Mouse (Mus musculus): Measurements from ENCODE around the gene Vcan. TPM values are rescaled to one million over a fixed set of nuclear protein-coding genes. Genes with fewer than 3 reads are reported as not detected.

The Vcan gene
- total RNA-seq, 4 experiments from 2014 or later, result 4.1 to 14.0 (median 7.9) TPM

GRCm38 (mm10) chr13:89726492-89726891 is 15.8 kb downstream of the Vcan start:
- no peak for DNase-seq (ENCODE audit: low spot score)

GRCm38 (mm10) chr13:89720497-89720896 is 21.8 kb downstream of the Vcan start:
- DNase-seq (ENCODE audit: low spot score), result no peak

DNA sequence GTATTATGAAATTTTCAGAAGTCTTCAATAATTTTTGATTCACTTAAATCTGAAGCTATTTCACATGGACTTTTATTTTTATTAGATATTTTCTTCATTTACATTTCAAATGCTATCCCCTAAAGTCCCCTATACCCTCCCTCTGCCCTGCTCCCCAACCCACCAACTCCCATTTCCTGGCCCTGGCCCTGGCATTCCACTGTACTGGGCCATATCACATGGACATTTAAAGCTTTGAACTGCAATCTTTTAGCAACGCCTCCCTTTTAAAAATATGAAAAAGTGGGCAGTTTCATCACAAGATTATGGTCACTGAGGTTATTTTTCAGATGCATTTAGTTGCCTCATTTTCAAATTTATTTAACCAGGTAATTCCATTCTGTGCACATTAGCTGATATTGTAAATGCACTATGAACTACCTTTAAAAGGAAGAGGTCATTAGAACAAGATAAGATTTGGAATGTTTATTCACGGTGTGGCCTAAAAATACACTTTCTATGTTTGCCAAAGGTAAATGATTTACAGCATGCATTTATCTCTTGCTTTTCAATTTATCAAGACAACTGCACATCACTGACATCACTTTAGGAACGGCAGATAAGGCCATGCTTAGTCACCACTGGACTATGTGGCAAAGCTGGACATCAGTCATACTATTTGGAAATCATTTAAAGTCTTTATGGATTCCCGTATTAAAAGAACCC is 32.7 kb downstream of the Vcan start:
- DNase-seq (ENCODE audit: low spot score), result no peak

GRCm38 (mm10) chr13:89708151-89708927 is 34.0 kb downstream of the Vcan start:
- peak; percentile 6 for DNase-seq (ENCODE audit: low spot score)

GRCm38 (mm10) chr13:89702395-89702794 is 39.9 kb downstream of the Vcan start:
- DNase-seq (ENCODE audit: low spot score), result no peak

DNA sequence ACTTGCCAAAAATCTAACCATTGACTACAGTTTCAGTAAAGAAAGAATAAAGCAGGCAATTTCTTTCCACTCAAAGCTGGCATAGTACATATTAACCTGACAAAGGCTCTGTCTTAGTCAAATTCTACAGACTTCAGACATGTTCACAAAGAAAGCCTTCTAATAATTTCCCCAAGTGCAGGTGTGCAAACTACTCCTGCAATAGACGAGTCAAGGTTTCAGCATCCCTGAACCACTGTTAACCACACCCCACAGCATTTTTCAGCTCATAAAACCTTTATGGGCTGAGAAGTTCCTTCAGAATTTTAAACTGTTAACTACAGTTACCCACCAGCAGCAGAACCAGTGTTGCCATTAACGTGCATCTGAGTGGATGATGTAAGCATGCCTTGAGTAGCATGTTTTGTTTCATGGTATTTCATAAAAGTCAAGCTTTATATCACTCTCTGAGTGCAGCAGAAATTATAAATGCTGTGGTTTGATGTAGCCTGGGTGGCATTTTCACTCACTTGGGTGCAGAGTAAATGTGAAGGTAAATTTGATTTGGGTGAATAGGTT is 42.2 kb downstream of the Vcan start:
- no peak for DNase-seq (ENCODE audit: low spot score)

DNA sequence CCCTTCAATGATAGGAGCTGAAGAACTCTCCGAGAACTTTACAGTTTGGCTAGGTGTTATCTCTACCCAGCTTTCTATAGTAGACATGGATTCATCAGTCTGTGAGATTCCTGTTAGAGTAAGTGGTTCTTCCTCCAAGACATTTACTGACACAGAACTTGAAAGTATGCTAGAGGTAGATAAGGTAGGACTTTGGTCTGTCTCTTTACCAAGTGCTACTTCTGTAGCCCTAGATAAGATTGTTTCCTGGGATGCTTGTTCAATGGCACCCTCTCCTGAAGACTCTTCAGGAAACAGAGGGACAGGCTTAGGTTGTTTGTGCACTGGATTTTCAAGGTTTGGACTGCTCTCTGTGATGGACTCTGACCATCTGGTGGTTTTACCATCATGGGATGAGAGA is 49.7 kb downstream of the Vcan start:
- DNase-seq (ENCODE audit: low spot score), result no peak

- no peak for DNase-seq (ENCODE audit: low spot score)
Observed at GRCm38 (mm10) chr13:89683490-89683889, 58.8 kb downstream of the Vcan start.

GRCm38 (mm10) chr13:89682254-89682653 is 60.1 kb downstream of the Vcan start:
- no peak for DNase-seq (ENCODE audit: low spot score)

DNA sequence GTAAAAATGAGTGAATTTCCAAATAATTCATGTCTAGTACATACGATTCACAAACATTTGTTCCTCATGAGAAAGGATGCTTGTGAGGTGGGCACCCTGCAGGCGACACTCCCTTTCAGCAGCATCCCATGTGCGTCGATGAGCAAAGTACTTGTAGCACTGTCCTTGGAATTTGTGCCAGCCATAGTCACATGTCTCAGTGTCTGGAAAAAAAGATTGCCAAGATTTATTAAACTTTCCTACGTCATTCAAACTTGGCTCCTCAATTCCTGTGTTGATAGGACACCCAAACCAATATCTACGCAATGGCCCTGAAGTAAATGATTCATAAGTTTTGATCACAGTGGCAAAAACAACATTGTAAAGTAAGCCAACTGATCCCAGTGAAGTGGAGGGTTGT is 62.6 kb downstream of the Vcan start:
- no peak for DNase-seq (ENCODE audit: low spot score)

GRCm38 (mm10) chr13:89670505-89670904 is 71.8 kb downstream of the Vcan start:
- DNase-seq (ENCODE audit: low spot score), result no peak

DNA sequence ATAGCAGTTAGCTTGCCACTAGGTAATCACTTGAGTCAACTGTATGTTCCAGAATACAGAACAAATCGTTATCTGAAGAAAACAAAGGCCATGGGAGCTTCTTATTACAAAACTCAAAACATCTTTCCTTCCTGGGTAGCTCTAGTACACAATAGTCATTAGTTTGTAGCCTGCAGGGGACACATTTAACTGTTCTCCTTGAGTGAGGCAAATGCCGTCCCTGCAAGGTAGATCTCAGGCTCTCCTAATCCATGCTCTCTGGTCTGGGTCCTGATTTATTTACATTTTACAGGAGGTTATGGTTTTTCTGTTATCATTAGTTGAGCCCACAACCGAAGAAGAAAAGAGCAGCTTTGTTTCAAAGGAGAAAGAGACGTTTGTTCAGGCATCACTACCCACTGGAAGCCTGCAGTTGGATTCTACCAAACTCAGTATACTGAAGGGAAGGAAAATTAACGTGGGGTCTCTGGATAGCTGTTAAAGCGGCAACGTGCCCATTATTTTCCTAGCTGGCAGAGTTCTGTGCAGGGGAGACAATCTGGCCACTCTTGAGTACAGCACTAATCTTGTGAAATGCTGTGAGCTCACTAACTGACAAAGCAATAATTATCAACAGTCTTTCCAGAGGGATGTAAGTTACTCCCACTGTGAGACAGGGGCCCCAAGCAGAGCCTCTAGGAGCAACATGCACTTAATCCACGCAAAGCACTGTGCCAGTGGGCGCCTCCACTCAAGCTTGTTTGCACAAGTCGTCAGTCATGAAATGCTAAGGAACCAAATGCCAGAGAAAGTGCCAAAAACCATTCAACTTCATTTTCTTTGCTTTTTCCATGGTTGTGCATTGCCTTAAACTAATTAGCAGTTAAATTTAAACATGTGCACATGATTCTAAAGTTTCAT is 73.1 kb downstream of the Vcan start:
- no peak for DNase-seq (ENCODE audit: low spot score)

DNA sequence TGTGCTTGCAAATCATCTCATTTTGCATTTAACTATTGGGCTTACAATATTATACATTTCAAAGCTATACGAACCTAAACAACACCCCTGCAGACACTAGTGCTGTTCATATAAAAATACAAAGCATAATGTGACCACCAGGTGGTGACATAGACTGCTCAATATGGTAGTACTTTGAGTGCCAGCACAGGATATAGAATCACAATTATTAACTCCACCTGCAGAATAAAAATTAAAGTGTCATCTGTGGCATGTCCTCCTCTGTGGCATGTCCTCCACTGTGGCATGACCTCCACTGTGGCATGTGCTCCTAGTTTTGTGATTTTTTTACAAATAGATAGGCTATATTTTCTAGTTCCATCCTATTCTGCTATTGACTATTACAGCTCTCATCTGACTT is 74.2 kb downstream of the Vcan start:
- peak; percentile 10 for DNase-seq (ENCODE audit: low spot score)

- DNase-seq (ENCODE audit: low spot score), result no peak
Observed at GRCm38 (mm10) chr13:89661688-89662087, 80.6 kb downstream of the Vcan start.

GRCm38 (mm10) chr13:89657046-89657445 is 85.3 kb downstream of the Vcan start:
- no peak for DNase-seq (ENCODE audit: low spot score)

DNA sequence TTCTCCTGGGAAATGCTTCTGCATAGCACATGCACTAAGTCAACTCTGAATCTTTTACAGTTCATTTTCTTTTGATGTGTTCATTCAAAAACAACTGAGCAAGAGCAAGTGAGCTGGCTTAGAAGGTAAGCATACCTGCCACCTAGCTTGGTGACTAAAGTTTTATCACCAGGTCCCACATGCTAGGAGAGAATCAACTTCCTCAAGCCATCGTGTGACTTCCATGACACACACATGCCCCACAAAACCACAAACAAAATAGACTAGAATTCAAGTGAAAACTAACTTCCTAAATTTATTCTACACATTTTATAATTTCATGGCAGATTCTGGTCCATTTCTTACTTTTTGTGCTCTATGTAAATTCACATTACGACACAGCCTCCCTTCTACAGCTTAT is 89.0 kb downstream of the Vcan start:
- no peak for DNase-seq (ENCODE audit: low spot score)

GRCm38 (mm10) chr13:89652773-89653172 is 89.5 kb downstream of the Vcan start:
- DNase-seq (ENCODE audit: low spot score), result no peak

DNA sequence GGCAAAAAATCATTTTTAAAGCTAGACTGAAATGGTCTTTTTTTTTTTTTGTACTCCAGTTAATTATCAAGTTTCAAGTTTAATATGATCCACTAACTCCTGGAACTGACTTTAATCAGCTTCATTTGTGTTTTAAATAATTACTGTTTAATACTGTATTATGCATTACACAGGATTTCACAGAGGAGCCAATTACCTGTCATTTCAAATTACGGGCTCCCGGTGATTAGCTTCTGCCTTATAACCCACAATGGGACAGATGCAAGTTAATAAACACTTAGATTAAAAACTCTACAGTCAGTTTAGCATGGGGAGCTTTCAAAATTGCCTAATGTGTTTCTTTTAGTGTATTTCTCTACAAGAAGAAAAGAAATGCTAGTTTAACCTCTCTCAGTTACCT is 96.7 kb downstream of the Vcan start:
- DNase-seq (ENCODE audit: low spot score), result no peak

GRCm38 (mm10) chr13:89637012-89637411 is 105.3 kb downstream of the Vcan start:
- DNase-seq (ENCODE audit: low spot score), result no peak

GRCm38 (mm10) chr13:89634137-89634683 is 108.1 kb downstream of the Vcan start:
- DNase-seq (ENCODE audit: low spot score), result peak; percentile 21

DNA sequence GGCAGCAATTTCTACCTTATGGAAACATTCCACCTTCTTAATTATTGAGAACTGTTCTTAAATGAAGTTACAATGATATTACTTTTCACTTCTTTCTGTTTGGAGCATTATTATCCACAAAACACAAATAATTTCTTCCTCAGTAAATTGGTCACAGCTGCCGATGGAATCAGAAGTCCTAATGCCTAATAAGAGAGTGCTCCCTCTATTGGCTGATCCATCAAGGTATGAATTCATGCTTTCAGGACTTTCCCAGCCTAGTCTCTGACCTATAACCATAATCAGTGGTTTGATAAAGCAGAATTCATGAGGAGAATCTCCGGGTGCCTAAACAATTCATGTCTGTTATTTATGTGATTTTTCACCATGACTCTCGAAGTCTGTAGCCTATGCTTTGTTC is 123.2 kb downstream of the Vcan start:
- DNase-seq (ENCODE audit: low spot score), result no peak

DNA sequence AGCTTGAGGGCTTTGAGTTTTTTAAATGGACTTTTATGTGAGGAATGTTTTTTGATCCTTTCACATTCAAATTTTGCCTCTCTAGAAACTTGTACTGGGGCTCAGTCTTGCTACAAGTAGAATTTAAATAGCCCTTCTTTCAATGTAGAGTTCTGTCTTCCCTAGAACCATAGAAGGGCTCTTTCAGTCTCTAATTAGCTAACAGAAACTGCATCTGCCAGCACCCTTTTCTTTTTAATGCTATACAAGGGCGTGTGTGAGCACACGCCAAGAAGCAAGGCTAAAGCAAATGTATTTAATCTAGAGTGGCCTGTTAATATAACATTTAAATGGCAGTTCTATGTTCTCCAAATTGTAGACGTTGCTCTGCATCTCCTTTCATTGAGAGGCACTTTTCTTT is 134.9 kb downstream of the Vcan start:
- no peak for DNase-seq (ENCODE audit: low spot score)

Measured in heart, adult 8-10 months (tissue).